Mouse (Mus musculus) kidney, adult 11 months (tissue): Measurements from ENCODE around the gene Magix.

Experiments
- DNase-seq: peaks from one replicate; pipeline ENCODE4 v3.0.0; 2022

Gene Magix

DNA sequence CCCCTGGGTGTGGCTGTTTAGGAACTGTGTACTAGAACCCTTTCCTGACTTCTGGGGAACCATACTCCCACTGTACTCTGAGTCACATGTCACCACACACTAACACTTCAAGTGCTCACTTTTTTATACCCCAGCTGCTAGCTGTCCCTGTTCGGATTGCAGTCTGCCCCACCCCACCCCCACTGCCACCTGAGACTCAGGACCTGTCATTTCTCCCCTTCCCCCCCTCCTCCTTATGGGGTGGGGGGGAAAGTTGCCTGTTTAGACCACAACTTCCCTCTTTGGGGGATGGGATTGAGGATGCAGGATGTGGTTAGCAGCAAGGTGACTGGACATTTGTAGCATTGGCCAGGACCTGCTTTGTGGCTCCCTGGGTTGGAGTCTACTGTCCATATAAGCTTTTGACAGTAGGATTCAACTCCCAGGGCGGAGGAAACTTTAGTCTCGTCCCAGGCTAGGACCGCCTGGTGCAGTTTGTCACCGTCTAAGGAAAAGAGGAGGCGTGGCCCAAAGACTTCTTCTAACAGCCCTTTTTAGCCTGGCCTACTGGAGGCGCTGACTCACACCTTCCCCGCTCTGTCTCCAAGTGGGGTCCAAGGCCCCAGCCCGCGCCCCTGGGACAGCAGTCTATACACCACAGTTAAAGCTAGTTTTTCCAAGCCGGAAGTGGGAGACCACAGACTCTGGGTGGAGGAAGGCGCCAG lies 7.3 kb downstream of the Magix start:
- DNase-seq, result no peak

DNA sequence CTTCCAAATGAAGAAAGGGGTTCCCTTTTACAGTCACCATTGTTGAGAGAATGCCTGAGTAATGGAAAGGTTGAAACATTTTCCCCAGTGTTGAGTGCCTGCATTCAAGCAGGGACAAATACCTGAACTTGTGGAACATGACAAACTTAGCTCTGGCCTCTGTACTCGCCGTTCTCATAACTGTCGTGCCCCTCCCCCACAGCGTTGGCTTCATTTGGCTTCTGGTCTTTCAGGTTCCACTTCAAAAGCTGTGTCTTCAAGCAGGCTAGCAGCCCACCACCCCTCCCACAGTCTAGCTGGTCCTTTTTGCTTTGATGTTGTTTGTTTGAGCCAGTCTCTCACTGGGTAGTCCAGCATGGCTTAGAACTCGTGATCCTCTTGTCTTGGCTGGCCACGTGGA lies 8.3 kb downstream of the Magix start:
- DNase-seq, result peak; percentile 19

GRCm38 (mm10) chrX:7670921-7671623 lies 10.0 kb downstream of the Magix start, which contains the start of gene Plp2:
TSS of gene Plp2 (minus strand) at chrX:7671390.
- peak; percentile 13 for DNase-seq

GRCm38 (mm10) chrX:7670390-7670881 lies 10.6 kb downstream of the Magix start:
- peak; percentile 61 for DNase-seq

DNA sequence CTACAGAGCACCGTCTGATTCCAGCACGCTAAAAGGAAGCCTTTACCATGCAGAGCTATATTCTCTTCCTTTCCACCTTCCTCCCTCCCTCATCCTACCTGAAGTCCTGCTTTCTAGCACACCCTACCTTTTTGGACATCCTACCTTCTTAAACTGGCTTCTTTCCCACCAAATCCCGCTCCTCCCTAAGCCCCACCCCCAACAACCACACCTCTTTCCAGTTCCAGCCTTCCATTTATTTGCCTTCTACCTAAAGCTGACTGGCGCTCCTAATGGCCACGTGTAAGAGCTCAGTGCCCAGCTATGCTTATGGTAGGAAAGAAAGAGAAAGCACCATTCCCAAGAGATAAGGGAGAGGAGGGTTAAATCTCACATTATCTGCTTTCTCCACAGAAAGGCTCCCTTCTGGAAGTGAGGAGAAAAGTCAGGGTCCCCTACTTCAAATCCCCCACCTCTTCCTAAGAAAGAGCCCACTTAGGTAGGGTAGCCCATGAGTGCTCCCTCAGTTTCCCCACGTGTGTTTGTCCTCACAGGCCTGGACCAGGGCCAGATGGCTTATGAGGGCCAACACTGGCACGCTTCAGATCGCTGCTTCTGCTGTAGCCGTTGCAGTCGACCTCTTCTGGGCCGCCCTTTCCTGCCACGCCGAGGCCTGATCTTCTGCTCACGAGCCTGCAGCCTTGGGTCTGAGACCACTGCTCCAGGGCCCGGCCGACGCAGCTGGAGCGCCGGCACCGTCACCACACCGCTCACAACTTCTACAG lies 15.1 kb downstream of the Magix start:
- DNase-seq, result no peak

DNA sequence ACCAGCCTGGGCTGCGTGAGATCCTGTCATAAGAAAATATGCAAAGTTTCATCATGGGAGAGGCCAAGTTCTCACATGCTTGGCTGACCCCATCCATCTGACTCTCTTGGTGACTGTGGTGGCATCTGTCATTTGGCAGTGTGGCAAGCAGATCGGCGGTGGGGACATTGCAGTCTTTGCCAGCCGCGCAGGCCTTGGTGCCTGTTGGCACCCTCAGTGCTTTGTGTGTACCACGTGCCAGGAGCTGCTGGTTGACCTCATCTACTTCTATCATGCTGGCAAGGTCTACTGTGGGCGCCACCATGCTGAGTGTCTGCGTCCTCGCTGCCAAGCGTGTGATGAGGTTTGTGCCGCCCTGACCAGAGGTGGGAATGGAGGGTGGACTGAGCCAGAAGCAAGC lies 16.3 kb downstream of the Magix start:
- DNase-seq, result no peak

DNA sequence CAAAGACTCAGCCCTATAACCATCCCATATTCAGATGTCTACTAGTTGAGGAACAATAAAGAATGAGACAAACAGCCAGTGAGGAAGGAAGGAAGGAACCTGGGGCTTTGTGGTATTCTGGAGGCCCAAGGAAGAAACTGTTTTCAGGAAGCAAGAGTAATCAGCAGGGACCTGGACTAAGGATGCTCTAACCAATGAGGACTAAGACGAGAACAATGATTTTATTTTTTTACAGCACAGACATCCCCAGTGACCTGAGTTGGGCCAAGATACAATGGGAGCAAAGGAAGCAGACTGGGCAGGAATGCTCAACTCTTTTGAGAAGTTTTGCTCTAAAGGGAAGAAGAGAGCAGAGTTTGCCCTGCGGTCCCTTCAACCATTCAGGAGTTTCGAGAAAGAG lies 18.1 kb downstream of the Magix start:
- no peak for DNase-seq

- DNase-seq, result no peak
Observed at GRCm38 (mm10) chrX:7661086-7661485, 20.0 kb downstream of the Magix start.

DNA sequence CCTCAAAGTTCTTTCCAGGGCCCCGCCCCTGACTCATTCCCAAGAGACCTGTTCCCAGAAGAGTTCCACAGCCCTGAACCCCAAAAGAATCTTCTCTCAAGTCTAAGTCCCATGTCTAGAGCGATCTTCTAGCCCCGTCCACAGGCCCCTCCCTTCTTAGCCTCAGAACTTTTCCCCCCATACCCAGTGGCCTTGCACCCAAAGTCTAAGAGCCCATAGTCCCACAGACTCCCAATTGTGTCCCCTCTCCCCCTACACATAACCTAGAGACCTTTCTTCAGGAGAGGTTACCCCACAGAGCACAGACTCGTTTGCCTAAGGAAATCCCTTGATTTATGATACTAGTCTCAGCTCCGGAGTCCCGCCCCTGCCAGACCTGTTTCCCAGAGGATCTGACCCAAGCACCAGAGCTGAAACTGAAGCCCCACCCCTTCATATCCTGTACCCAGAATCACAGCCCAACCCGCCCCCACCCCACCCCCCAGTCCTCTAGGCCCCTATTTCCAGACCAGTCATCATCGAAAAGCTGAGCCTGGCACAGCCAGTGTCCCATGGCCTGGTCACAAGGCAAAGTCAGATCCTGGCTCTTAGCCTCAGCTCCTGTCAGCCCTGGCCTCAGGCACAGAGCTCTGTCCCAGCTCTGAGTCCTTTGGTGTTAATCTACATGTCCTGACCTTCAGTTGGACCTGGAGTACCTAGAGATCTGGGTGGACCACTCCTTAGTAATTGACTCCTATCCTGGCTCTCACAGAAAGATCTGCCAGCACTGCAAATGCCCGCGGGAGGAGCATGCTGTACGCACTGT lies 22.1 kb downstream of the Magix start:
- peak; percentile 54 for DNase-seq

GRCm38 (mm10) chrX:7658031-7658784 lies 22.8 kb downstream of the Magix start:
- DNase-seq, result peak; percentile 59

- DNase-seq, result peak; percentile 64
Observed at GRCm38 (mm10) chrX:7657221-7657639, 23.8 kb downstream of the Magix start, which contains the start of gene Prickle3. TSS of gene Prickle3 (plus strand) at chrX:7657260.

DNA sequence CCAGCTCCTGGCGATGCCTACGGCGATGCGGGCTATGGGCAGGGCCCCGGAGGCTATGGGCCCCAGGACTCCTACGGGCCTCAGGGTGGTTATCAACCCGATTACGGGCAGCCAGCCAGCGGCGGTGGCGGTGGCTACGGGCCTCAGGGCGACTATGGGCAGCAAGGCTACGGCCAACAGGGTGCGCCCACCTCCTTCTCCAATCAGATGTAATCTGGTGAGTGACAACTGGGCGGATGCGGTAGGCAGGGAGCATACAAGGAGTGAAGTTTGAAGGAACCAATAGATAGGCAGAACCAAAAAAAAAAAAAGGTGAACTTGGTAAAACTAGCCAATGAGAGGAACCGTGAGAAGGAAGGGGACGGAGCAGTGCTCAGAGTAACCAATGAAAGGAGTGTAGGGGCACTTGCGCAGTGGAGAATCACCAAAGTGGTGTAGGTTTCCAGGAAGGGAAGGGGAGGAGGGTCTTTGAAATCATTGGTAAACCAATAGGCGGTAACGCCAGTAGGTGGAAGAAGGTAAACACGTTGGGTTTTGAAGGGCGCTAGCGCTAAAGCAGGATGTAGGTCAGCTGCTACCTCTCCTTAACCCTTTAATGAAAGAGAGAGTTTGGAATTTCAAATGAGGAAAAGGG lies 32.3 kb downstream of the Magix start:
- DNase-seq, result peak; percentile 95

- DNase-seq, result peak; percentile 80
Observed at GRCm38 (mm10) chrX:7645349-7645748, 35.7 kb downstream of the Magix start.

- no peak for DNase-seq
Observed at GRCm38 (mm10) chrX:7640785-7641184, 40.3 kb downstream of the Magix start.

- no peak for DNase-seq
Observed at GRCm38 (mm10) chrX:7639536-7640325, 41.3 kb downstream of the Magix start.

DNA sequence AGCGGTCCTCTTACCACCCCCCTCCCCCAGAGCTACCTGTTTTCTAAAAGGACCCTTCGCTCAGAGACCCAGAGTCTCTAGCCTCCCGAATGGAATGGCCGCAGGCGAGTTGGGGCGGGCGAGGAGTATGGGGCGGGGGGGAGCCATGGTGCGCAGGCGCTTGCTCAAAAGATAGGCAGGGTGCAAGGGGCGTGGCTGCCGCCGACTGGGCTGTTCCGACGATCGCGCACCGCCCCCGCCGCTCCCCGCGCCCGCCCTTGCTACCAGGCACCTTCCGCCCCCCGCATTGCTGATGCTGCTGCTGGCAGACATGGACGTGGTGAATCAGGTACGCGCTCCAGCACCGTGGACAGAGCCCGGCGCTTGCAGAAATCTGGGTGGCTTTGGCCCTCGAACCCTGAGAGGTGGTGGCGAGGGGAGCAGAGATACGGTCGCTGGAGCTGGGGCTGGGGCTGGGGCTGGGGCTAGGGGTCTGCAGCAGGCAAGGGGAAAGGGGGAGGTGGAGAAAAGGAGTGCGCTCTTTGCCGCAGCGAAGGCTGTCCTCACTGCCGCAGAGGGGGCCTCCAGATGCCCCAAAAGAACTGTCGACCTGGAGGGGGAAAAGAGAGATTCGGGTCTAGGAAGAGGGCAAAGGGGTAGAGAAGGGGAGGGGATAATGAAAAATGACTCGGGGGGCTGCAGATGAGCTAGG lies 42.5 kb downstream of the Magix start, which contains the start of gene Syp:
TSS of gene Syp (plus strand) at position 71 of the 691 bp plus-strand sequence.
- peak; percentile 75 for DNase-seq

DNA sequence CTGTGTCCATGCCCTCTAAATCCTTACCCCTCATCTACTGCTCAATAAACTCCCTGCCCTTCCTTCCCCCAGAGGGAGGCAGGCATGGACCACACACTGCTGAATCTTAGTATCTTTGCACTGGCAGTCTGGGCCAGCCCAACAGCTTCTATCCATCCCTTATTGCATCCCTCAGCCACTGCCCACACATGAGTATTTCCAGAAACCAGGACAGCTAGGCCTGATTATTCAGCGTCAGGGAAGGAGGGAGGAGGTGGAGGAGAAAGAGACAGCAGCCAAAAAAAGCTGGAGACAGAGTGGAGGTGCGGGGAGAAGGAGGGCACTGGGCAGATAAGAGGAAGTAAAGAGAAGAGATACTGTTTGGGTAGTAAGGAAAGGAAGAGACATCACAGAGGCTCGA lies 46.0 kb downstream of the Magix start:
- no peak for DNase-seq

GRCm38 (mm10) chrX:7632560-7632959 lies 48.5 kb downstream of the Magix start:
- DNase-seq, result no peak
